Mouse (Mus musculus): Measurements from ENCODE around the gene Gm14180. TPM values are rescaled to one million over a fixed set of nuclear protein-coding genes. Genes with fewer than 3 reads are reported as not detected.
"Not testable (repeated sequence)": the region's sequence is repeated elsewhere in the genome, so short reads cannot be mapped to it uniquely, and the experiment has no call there.

Gm14180 gene
- polyA plus RNA-seq, 2 experiments, result not detected

- no peak for ATAC-seq (ENCODE audit: insufficient read depth)
- Histone ChIP-seq H3K27ac (no peak overlapping the region), H3K4me1 (replicated peaks; ENCODE audit: control insufficient read depth in 2 of 2, insufficient read depth in 2 of 2, low read length in 1 of 2) (no peaks in the 10 kb centered on the region), H3K9me3 (ENCODE audit: control insufficient read depth, low read length) (no peaks in the 10 kb centered on the region), H3K4me3 (ENCODE audit: insufficient read depth in 1 of 2, low read depth in 2 of 2, low read length in 2 of 2) (no peak overlapping the region), H3K27me3 (ENCODE audit: control insufficient read depth, insufficient read depth, low read length) (no peaks in the 10 kb centered on the region), H3K36me3 (replicated peaks; ENCODE audit: control insufficient read depth, insufficient read depth, low read depth) (no peaks in the 10 kb centered on the region), H3K9ac (replicated peaks) (no peak overlapping the region), H3K4me2 (ENCODE audit: low read depth) (no peak overlapping the region)
- no peak for DNase-seq (ENCODE audit: low read depth in 3 of 3, low spot score in 3 of 3)
- WGBS (ENCODE audit: insufficient replicate concordance), result 50% methylated on average over 1 of the region's 1 CpGs
- TF ChIP-seq CTCF (IDR thresholded peaks at IDR 0.05; ENCODE audit: low read depth) (no peak), EP300 (IDR thresholded peaks at IDR 0.05; ENCODE audit: low read depth) (no peak)
These were observed 24.8 kb upstream of the Gm14180 start for GRCm38 (mm10) chr11:99758877-99759276.

- Histone ChIP-seq H3K4me2 (ENCODE audit: low read depth) (no peak overlapping the region), H3K4me3 (ENCODE audit: insufficient read depth in 1 of 2, low read depth in 2 of 2, low read length in 2 of 2) (no peak overlapping the region), H3K36me3 (replicated peaks; ENCODE audit: control insufficient read depth, insufficient read depth, low read depth) (no peaks in the 10 kb centered on the region), H3K9me3 (ENCODE audit: control insufficient read depth, low read length) (no peaks in the 10 kb centered on the region), H3K27me3 (ENCODE audit: control insufficient read depth, insufficient read depth, low read length) (no peaks in the 10 kb centered on the region), H3K9ac (replicated peaks) (no peak overlapping the region), H3K27ac (no peak overlapping the region), H3K4me1 (replicated peaks; ENCODE audit: control insufficient read depth in 2 of 2, insufficient read depth in 2 of 2, low read length in 1 of 2) (no peaks in the 10 kb centered on the region)
- no peak for DNase-seq (ENCODE audit: low read depth in 3 of 3, low spot score in 3 of 3)
- 62% methylated on average over 3 of the region's 3 CpGs for WGBS (ENCODE audit: insufficient replicate concordance)
- ATAC-seq (ENCODE audit: insufficient read depth), result no peak
- TF ChIP-seq CTCF (IDR thresholded peaks at IDR 0.05; ENCODE audit: low read depth) (no peak), EP300 (IDR thresholded peaks at IDR 0.05; ENCODE audit: low read depth) (no peak)
These were observed 9.9 kb upstream of the Gm14180 start for GRCm38 (mm10) chr11:99743985-99744384.

GRCm38 (mm10) chr11:99724061-99724460, 10.0 kb downstream of the Gm14180 start:
- DNase-seq (ENCODE audit: low read depth in 3 of 3, low spot score in 3 of 3), result no peak
- 66% methylated on average over 2 of the region's 2 CpGs for WGBS (ENCODE audit: insufficient replicate concordance)
- H3K4me3 ChIP-seq (ENCODE audit: insufficient read depth in 1 of 2, low read depth in 2 of 2, low read length in 2 of 2), result no peak overlapping the region
- H3K4me1 ChIP-seq (replicated peaks; ENCODE audit: control insufficient read depth in 2 of 2, insufficient read depth in 2 of 2, low read length in 1 of 2), result no peaks in the 10 kb centered on the region
- no peaks in the 10 kb centered on the region for H3K9me3 ChIP-seq (ENCODE audit: control insufficient read depth, low read length)
- H3K4me2 ChIP-seq (ENCODE audit: low read depth), result no peak overlapping the region
- no peak for ATAC-seq (ENCODE audit: insufficient read depth)
- no peaks in the 10 kb centered on the region for H3K27me3 ChIP-seq (ENCODE audit: control insufficient read depth, insufficient read depth, low read length)
- H3K27ac ChIP-seq, result no peak overlapping the region
- no peaks in the 10 kb centered on the region for H3K36me3 ChIP-seq (replicated peaks; ENCODE audit: control insufficient read depth, insufficient read depth, low read depth)
- TF ChIP-seq CTCF (IDR thresholded peaks at IDR 0.05; ENCODE audit: low read depth) (no peak), EP300 (IDR thresholded peaks at IDR 0.05; ENCODE audit: low read depth) (no peak)
- H3K9ac ChIP-seq (replicated peaks), result no peak overlapping the region

GRCm38 (mm10) chr11:99718759-99719158, 15.3 kb downstream of the Gm14180 start:
- TF ChIP-seq CTCF (IDR thresholded peaks at IDR 0.05; ENCODE audit: low read depth), result no peak
- TF ChIP-seq EP300 (IDR thresholded peaks at IDR 0.05; ENCODE audit: low read depth), result no peak
- Histone ChIP-seq H3K4me1 (replicated peaks; ENCODE audit: control insufficient read depth in 2 of 2, insufficient read depth in 2 of 2, low read length in 1 of 2) (no peaks in the 10 kb centered on the region), H3K36me3 (replicated peaks; ENCODE audit: control insufficient read depth, insufficient read depth, low read depth) (no peaks in the 10 kb centered on the region), H3K9me3 (ENCODE audit: control insufficient read depth, low read length) (no peaks in the 10 kb centered on the region), H3K4me3 (ENCODE audit: insufficient read depth in 1 of 2, low read depth in 2 of 2, low read length in 2 of 2) (no peak overlapping the region), H3K27ac (no peak overlapping the region), H3K27me3 (ENCODE audit: control insufficient read depth, insufficient read depth, low read length) (no peaks in the 10 kb centered on the region), H3K4me2 (ENCODE audit: low read depth) (no peak overlapping the region), H3K9ac (replicated peaks) (no peak overlapping the region)
- DNase-seq (ENCODE audit: low read depth in 3 of 3, low spot score in 3 of 3) (no peak), ATAC-seq (ENCODE audit: insufficient read depth) (no peak)
- 74% methylated on average over 1 of the region's 1 CpGs for WGBS (ENCODE audit: insufficient replicate concordance)

- Histone ChIP-seq H3K4me2 (ENCODE audit: low read depth) (no peak within 1 kb of the TSS), H3K36me3 (replicated peaks; ENCODE audit: control insufficient read depth, insufficient read depth, low read depth) (no peaks in the 10 kb centered on the region), H3K4me3 (ENCODE audit: insufficient read depth in 1 of 2, low read depth in 2 of 2, low read length in 2 of 2) (no peak within 1 kb of the TSS), H3K9me3 (ENCODE audit: control insufficient read depth, low read length) (no peaks in the 10 kb centered on the region), H3K27me3 (ENCODE audit: control insufficient read depth, insufficient read depth, low read length) (no peaks in the 10 kb centered on the region), H3K27ac (no peak within 1 kb of the TSS), H3K9ac (replicated peaks) (no peak within 1 kb of the TSS), H3K4me1 (replicated peaks; ENCODE audit: control insufficient read depth in 2 of 2, insufficient read depth in 2 of 2, low read length in 1 of 2) (no peaks in the 10 kb centered on the region)
- DNase-seq (ENCODE audit: low read depth in 3 of 3, low spot score in 3 of 3) (no peak), ATAC-seq (ENCODE audit: insufficient read depth) (no peak)
- 43% methylated on average over 1 of the region's 1 CpGs for WGBS (ENCODE audit: insufficient replicate concordance)
- TF ChIP-seq EP300 (IDR thresholded peaks at IDR 0.05; ENCODE audit: low read depth) (no peak), CTCF (IDR thresholded peaks at IDR 0.05; ENCODE audit: low read depth) (no peak)
These were observed 43.6 kb downstream of the Gm14180 start, which contains the start of gene Gm14190 for GRCm38 (mm10) chr11:99690463-99690862. Gene Gm14190 (minus strand): TSS chr11:99690740.

GRCm38 (mm10) chr11:99685235-99685634, 48.9 kb downstream of the Gm14180 start:
- not testable (repeated sequence) for H3K27me3 ChIP-seq (ENCODE audit: control insufficient read depth, insufficient read depth, low read length); H3K4me1 ChIP-seq (replicated peaks; ENCODE audit: control insufficient read depth in 2 of 2, insufficient read depth in 2 of 2, low read length in 1 of 2); H3K36me3 ChIP-seq (replicated peaks; ENCODE audit: control insufficient read depth, insufficient read depth, low read depth); DNase-seq (ENCODE audit: low read depth in 3 of 3, low spot score in 3 of 3); H3K4me2 ChIP-seq (ENCODE audit: low read depth); H3K4me3 ChIP-seq (ENCODE audit: insufficient read depth in 1 of 2, low read depth in 2 of 2, low read length in 2 of 2); H3K9ac ChIP-seq (replicated peaks); H3K9me3 ChIP-seq (ENCODE audit: control insufficient read depth, low read length); H3K27ac ChIP-seq; ATAC-seq (ENCODE audit: insufficient read depth)
- WGBS (ENCODE audit: insufficient replicate concordance), result 34% methylated on average over 1 of the region's 1 CpGs

Other genes with a start within 250 kb of the Gm14180 start
Only the 30 nearest of the 41 such genes appear.
- gene Krtap3-1, start 167.7 kb downstream of the Gm14180 start, polyA plus RNA-seq (2012; rRNA removed), result not detected in 2 replicates
- gene Krtap3-1, start 167.7 kb downstream of the Gm14180 start, polyA plus RNA-seq (2014; fragmentation: Nextera tagmentation; extraction: Ambion mirVana), result not detected in 2 replicates
- not detected in 2 replicates for gene Krtap1-5, start 153.3 kb downstream of the Gm14180 start, polyA plus RNA-seq (2012; rRNA removed)
- not detected in 2 replicates for gene Krtap1-5, start 153.3 kb downstream of the Gm14180 start, polyA plus RNA-seq (2014; fragmentation: Nextera tagmentation; extraction: Ambion mirVana)
- not detected in 2 replicates for gene Krtap1-4, start 150.6 kb downstream of the Gm14180 start, polyA plus RNA-seq (2012; rRNA removed)
- gene Krtap1-4, start 150.6 kb downstream of the Gm14180 start, polyA plus RNA-seq (2014; fragmentation: Nextera tagmentation; extraction: Ambion mirVana), result not detected in 2 replicates
- gene Krtap1-3, start 143.0 kb downstream of the Gm14180 start, polyA plus RNA-seq (2012; rRNA removed), result not detected in 2 replicates
- gene Krtap1-3, start 143.0 kb downstream of the Gm14180 start, polyA plus RNA-seq (2014; fragmentation: Nextera tagmentation; extraction: Ambion mirVana), result not detected in 2 replicates
- not detected in 2 replicates for gene Krtap9-3, start 136.2 kb downstream of the Gm14180 start, polyA plus RNA-seq (2012; rRNA removed)
- not detected in 2 replicates for gene Krtap9-3, start 136.2 kb downstream of the Gm14180 start, polyA plus RNA-seq (2014; fragmentation: Nextera tagmentation; extraction: Ambion mirVana)
- not detected in 2 replicates for gene Gm11938, start 131.0 kb downstream of the Gm14180 start, polyA plus RNA-seq (2012; rRNA removed)
- not detected in 2 replicates for gene Gm11938, start 131.0 kb downstream of the Gm14180 start, polyA plus RNA-seq (2014; fragmentation: Nextera tagmentation; extraction: Ambion mirVana)
- not detected in 2 replicates for gene Gm11937, start 124.1 kb downstream of the Gm14180 start, polyA plus RNA-seq (2012; rRNA removed)
- gene Gm11937, start 124.1 kb downstream of the Gm14180 start, polyA plus RNA-seq (2014; fragmentation: Nextera tagmentation; extraction: Ambion mirVana), result not detected in 2 replicates
- not detected in 2 replicates for gene Krtap2-4, start 119.4 kb downstream of the Gm14180 start, polyA plus RNA-seq (2012; rRNA removed)
- gene Krtap2-4, start 119.4 kb downstream of the Gm14180 start, polyA plus RNA-seq (2014; fragmentation: Nextera tagmentation; extraction: Ambion mirVana), result not detected in 2 replicates
- gene Gm11562, start 113.9 kb downstream of the Gm14180 start, polyA plus RNA-seq (2012; rRNA removed), result not detected in 2 replicates
- gene Gm11562, start 113.9 kb downstream of the Gm14180 start, polyA plus RNA-seq (2014; fragmentation: Nextera tagmentation; extraction: Ambion mirVana), result not detected in 2 replicates
- not detected in 2 replicates for gene Krtap4-1, start 106.1 kb downstream of the Gm14180 start, polyA plus RNA-seq (2012; rRNA removed)
- not detected in 2 replicates for gene Krtap4-1, start 106.1 kb downstream of the Gm14180 start, polyA plus RNA-seq (2014; fragmentation: Nextera tagmentation; extraction: Ambion mirVana)
- gene Krtap4-2, start 99.2 kb downstream of the Gm14180 start, polyA plus RNA-seq (2012; rRNA removed), result not detected in 2 replicates
- gene Krtap4-2, start 99.2 kb downstream of the Gm14180 start, polyA plus RNA-seq (2014; fragmentation: Nextera tagmentation; extraction: Ambion mirVana), result not detected in 2 replicates
- gene Krtap4-7, start 90.2 kb downstream of the Gm14180 start, polyA plus RNA-seq (2012; rRNA removed), result not detected in 2 replicates
- gene Krtap4-7, start 90.2 kb downstream of the Gm14180 start, polyA plus RNA-seq (2014; fragmentation: Nextera tagmentation; extraction: Ambion mirVana), result not detected in 2 replicates
- gene Gm11555, start 84.1 kb downstream of the Gm14180 start, polyA plus RNA-seq (2012; rRNA removed), result not detected in 2 replicates
- not detected in 2 replicates for gene Gm11555, start 84.1 kb downstream of the Gm14180 start, polyA plus RNA-seq (2014; fragmentation: Nextera tagmentation; extraction: Ambion mirVana)
- gene Gm11563, start 75.3 kb downstream of the Gm14180 start, polyA plus RNA-seq (2012; rRNA removed), result not detected in 2 replicates
- not detected in 2 replicates for gene Gm11563, start 75.3 kb downstream of the Gm14180 start, polyA plus RNA-seq (2014; fragmentation: Nextera tagmentation; extraction: Ambion mirVana)
- not detected in 2 replicates for gene Krtap4-6, start 68.3 kb downstream of the Gm14180 start, polyA plus RNA-seq (2012; rRNA removed)
- gene Krtap4-6, start 68.3 kb downstream of the Gm14180 start, polyA plus RNA-seq (2014; fragmentation: Nextera tagmentation; extraction: Ambion mirVana), result not detected in 2 replicates
- gene Gm14190, start 43.5 kb downstream of the Gm14180 start, polyA plus RNA-seq (2012; rRNA removed), result not detected in 2 replicates
- not detected in 2 replicates for gene Gm14190, start 43.5 kb downstream of the Gm14180 start, polyA plus RNA-seq (2014; fragmentation: Nextera tagmentation; extraction: Ambion mirVana)
- gene Gm11595, start 38.6 kb upstream of the Gm14180 start, polyA plus RNA-seq (2012; rRNA removed), result not detected in 2 replicates
- not detected in 2 replicates for gene Gm11595, start 38.6 kb upstream of the Gm14180 start, polyA plus RNA-seq (2014; fragmentation: Nextera tagmentation; extraction: Ambion mirVana)
- not detected in 2 replicates for gene Krtap4-8, start 46.4 kb upstream of the Gm14180 start, polyA plus RNA-seq (2012; rRNA removed)
- gene Krtap4-8, start 46.4 kb upstream of the Gm14180 start, polyA plus RNA-seq (2014; fragmentation: Nextera tagmentation; extraction: Ambion mirVana), result not detected in 2 replicates
- gene Krtap4-9, start 50.9 kb upstream of the Gm14180 start, polyA plus RNA-seq (2012; rRNA removed), result not detected in 2 replicates
- gene Krtap4-9, start 50.9 kb upstream of the Gm14180 start, polyA plus RNA-seq (2014; fragmentation: Nextera tagmentation; extraction: Ambion mirVana), result not detected in 2 replicates
- gene Gm11596, start 59.2 kb upstream of the Gm14180 start, polyA plus RNA-seq (2012; rRNA removed), result not detected in 2 replicates
- not detected in 2 replicates for gene Gm11596, start 59.2 kb upstream of the Gm14180 start, polyA plus RNA-seq (2014; fragmentation: Nextera tagmentation; extraction: Ambion mirVana)
- not detected in 2 replicates for gene Gm11569, start 64.6 kb upstream of the Gm14180 start, polyA plus RNA-seq (2012; rRNA removed)
- gene Gm11569, start 64.6 kb upstream of the Gm14180 start, polyA plus RNA-seq (2014; fragmentation: Nextera tagmentation; extraction: Ambion mirVana), result not detected in 2 replicates
- not detected in 2 replicates for gene Gm11554, start 70.2 kb upstream of the Gm14180 start, polyA plus RNA-seq (2012; rRNA removed)
- not detected in 2 replicates for gene Gm11554, start 70.2 kb upstream of the Gm14180 start, polyA plus RNA-seq (2014; fragmentation: Nextera tagmentation; extraction: Ambion mirVana)
- not detected in 2 replicates for gene Krtap4-13, start 75.6 kb upstream of the Gm14180 start, polyA plus RNA-seq (2012; rRNA removed)
- not detected in 2 replicates for gene Krtap4-13, start 75.6 kb upstream of the Gm14180 start, polyA plus RNA-seq (2014; fragmentation: Nextera tagmentation; extraction: Ambion mirVana)
- not detected in 2 replicates for gene Gm11564, start 81.4 kb upstream of the Gm14180 start, polyA plus RNA-seq (2012; rRNA removed)
- gene Gm11564, start 81.4 kb upstream of the Gm14180 start, polyA plus RNA-seq (2014; fragmentation: Nextera tagmentation; extraction: Ambion mirVana), result not detected in 2 replicates
- gene 2300003K06Rik, start 103.8 kb upstream of the Gm14180 start, polyA plus RNA-seq (2012; rRNA removed), result not detected in 2 replicates
- not detected in 2 replicates for gene 2300003K06Rik, start 103.8 kb upstream of the Gm14180 start, polyA plus RNA-seq (2014; fragmentation: Nextera tagmentation; extraction: Ambion mirVana)
- 0.11 TPM in 1 of 2 replicates, not detected in the other for gene Krtap4-16, start 117.3 kb upstream of the Gm14180 start, polyA plus RNA-seq (2012; rRNA removed)
- not detected in 2 replicates for gene Krtap4-16, start 117.3 kb upstream of the Gm14180 start, polyA plus RNA-seq (2014; fragmentation: Nextera tagmentation; extraction: Ambion mirVana)
- gene Gm11568, start 123.6 kb upstream of the Gm14180 start, polyA plus RNA-seq (2012; rRNA removed), result not detected in 2 replicates
- gene Gm11568, start 123.6 kb upstream of the Gm14180 start, polyA plus RNA-seq (2014; fragmentation: Nextera tagmentation; extraction: Ambion mirVana), result not detected in 2 replicates
- gene Gm11559, start 130.2 kb upstream of the Gm14180 start, polyA plus RNA-seq (2012; rRNA removed), result not detected in 2 replicates
- gene Gm11559, start 130.2 kb upstream of the Gm14180 start, polyA plus RNA-seq (2014; fragmentation: Nextera tagmentation; extraction: Ambion mirVana), result not detected in 2 replicates
- not detected in 2 replicates for gene Krtap9-1, start 139.1 kb upstream of the Gm14180 start, polyA plus RNA-seq (2012; rRNA removed)
- gene Krtap9-1, start 139.1 kb upstream of the Gm14180 start, polyA plus RNA-seq (2014; fragmentation: Nextera tagmentation; extraction: Ambion mirVana), result not detected in 2 replicates
- gene Gm11567, start 144.9 kb upstream of the Gm14180 start, polyA plus RNA-seq (2012; rRNA removed), result not detected in 2 replicates
- not detected in 2 replicates for gene Gm11567, start 144.9 kb upstream of the Gm14180 start, polyA plus RNA-seq (2014; fragmentation: Nextera tagmentation; extraction: Ambion mirVana)

Measured in liver, embryonic 14.5 days (tissue).